Mouse (Mus musculus) MEL (cell line): ENCODE measurements around the gene Wnt10a. TPM values are rescaled to one million over a fixed set of nuclear protein-coding genes. Genes with fewer than 3 reads are reported as not detected.
A peak's percentile ranks its signal among the peaks of the same experiment; 100 is the strongest.

Experiments used
- DNase-seq: peaks from one replicate; pipeline ENCODE4 v3.0.0; 2011; ENCODE audit warnings: low read depth, low spot score
- H3K27ac ChIP-seq: 2 replicates; pipeline ENCODE4 v1.5.1; 2012; ENCODE audit warnings: low read depth, mild to moderate bottlenecking, control low read depth, low read length, moderate library complexity; ENCODE audit not compliant: control insufficient read depth
- H3K27me3 ChIP-seq, 2 experiments: fragments of 150-350 bp in 1 of 2; sonication (generic) in 1 of 2; 2 replicates each; pipeline ENCODE4 v1.6.1; 2012; ENCODE audit warnings: low read length in 2 of 2, mild to moderate bottlenecking in 2 of 2, improper control_type of control experiment in 1 of 2, moderate library complexity in 1 of 2; ENCODE audit not compliant: insufficient read depth in 2 of 2, control insufficient read depth in 1 of 2
- H3K36me3 ChIP-seq, 2 experiments: 2 replicates each; pipeline ENCODE4 v1.6.1; 2012 to 2014; ENCODE audit warnings: low read length in 2 of 2, improper control_type of control experiment in 1 of 2, inconsistent platforms in 1 of 2, mild to moderate bottlenecking in 1 of 2; ENCODE audit not compliant: insufficient read depth in 2 of 2, control insufficient read depth in 1 of 2
- H3K4me1 ChIP-seq, 2 experiments: fragments of 150-350 bp in 1 of 2; sonication (generic) in 1 of 2; 2 replicates each; pipeline ENCODE4 v1.6.1; 2012; ENCODE audit warnings: low read length in 2 of 2, improper control_type of control experiment in 1 of 2, mild to moderate bottlenecking in 1 of 2; ENCODE audit not compliant: insufficient read depth in 2 of 2, control insufficient read depth in 1 of 2
- H3K4me3 ChIP-seq, 2 experiments: fragments of 150-350 bp in 1 of 2; sonication (generic) in 1 of 2; 2 replicates each; pipeline ENCODE4 v1.5.1; 2012; ENCODE audit warnings: low read depth in 2 of 2, low read length in 2 of 2, mild to moderate bottlenecking in 2 of 2, moderate library complexity in 2 of 2, control low read depth in 1 of 2, improper control_type of control experiment in 1 of 2; ENCODE audit not compliant: control insufficient read depth in 1 of 2, insufficient read depth in 1 of 2
- H3K79me2 ChIP-seq: 2 replicates; pipeline ENCODE4 v1.6.1; 2012; ENCODE audit warnings: mild to moderate bottlenecking, low read length, moderate library complexity; ENCODE audit not compliant: control insufficient read depth, poor library complexity, insufficient read depth
- H3K9ac ChIP-seq: 2 replicates; pipeline ENCODE4 v1.6.1; 2012; ENCODE audit warnings: low read depth, mild to moderate bottlenecking, control low read depth, low read length, moderate library complexity; ENCODE audit not compliant: control insufficient read depth, poor library complexity, severe bottlenecking
- H3K9me3 ChIP-seq: fragments of 150-350 bp; sonication (generic); replicated peaks from 2 replicates; pipeline ENCODE4 v1.6.1; 2012; ENCODE audit warnings: mild to moderate bottlenecking, low read length, improper control_type of control experiment, moderate library complexity; ENCODE audit not compliant: insufficient read depth
- CTCF ChIP-seq, 3 experiments: IDR thresholded peaks in 2 of 3; conservative IDR thresholded peaks in 1 of 3; 2 replicates each; pipeline ENCODE4 v1.5.1; 2011 to 2012; ENCODE audit warnings: low read length in 3 of 3, low read depth in 2 of 3, mild to moderate bottlenecking in 2 of 3, improper control_type of control experiment in 1 of 3, inconsistent platforms in 1 of 3, mixed read lengths in 1 of 3, moderate library complexity in 1 of 3; ENCODE audit not compliant: control insufficient read depth in 1 of 3, insufficient read depth in 1 of 3, poor library complexity in 1 of 3, severe bottlenecking in 1 of 3
- ETS1 ChIP-seq: IDR thresholded peaks from 2 replicates; pipeline ENCODE4 v1.6.1; 2012; ENCODE audit warnings: low read depth, mild to moderate bottlenecking, inconsistent platforms, low read length, improper control_type of control experiment, moderate library complexity
- GATA1 ChIP-seq: IDR thresholded peaks from 2 replicates; pipeline ENCODE4 v1.6.1; 2011; ENCODE audit warnings: low read depth, low read length, improper control_type of control experiment
- HCFC1 ChIP-seq: IDR thresholded peaks from 2 replicates; pipeline ENCODE4 v1.6.1; 2012; ENCODE audit warnings: low read depth, mild to moderate bottlenecking, inconsistent platforms, low read length, improper control_type of control experiment, moderate library complexity
- MAFK ChIP-seq: IDR thresholded peaks from 2 replicates; pipeline ENCODE4 v1.6.1; 2011; ENCODE audit warnings: low read depth, mild to moderate bottlenecking, low read length, improper control_type of control experiment, borderline replicate concordance
- MAX ChIP-seq: IDR thresholded peaks from 2 replicates; pipeline ENCODE4 v1.6.1; 2011; ENCODE audit warnings: low read length, improper control_type of control experiment
- MAZ ChIP-seq: IDR thresholded peaks from 2 replicates; pipeline ENCODE4 v1.6.1; 2012; ENCODE audit warnings: low read depth, mild to moderate bottlenecking, inconsistent platforms, low read length, improper control_type of control experiment
- MYB ChIP-seq: IDR thresholded peaks from 2 replicates; pipeline ENCODE4 v1.6.1; 2011; ENCODE audit warnings: mild to moderate bottlenecking, low read depth, low read length, improper control_type of control experiment
- MYC ChIP-seq: IDR thresholded peaks from 2 replicates; pipeline ENCODE4 v1.6.1; 2011; ENCODE audit warnings: low read depth, mild to moderate bottlenecking, low read length, improper control_type of control experiment, moderate library complexity
- NELFE ChIP-seq: IDR thresholded peaks from 2 replicates; pipeline ENCODE4 v1.6.1; 2011; ENCODE audit warnings: low read depth, low read length, improper control_type of control experiment
- RAD21 ChIP-seq: IDR thresholded peaks from 2 replicates; pipeline ENCODE4 v1.6.1; 2011; ENCODE audit warnings: mild to moderate bottlenecking, low read depth, low read length, improper control_type of control experiment
- RCOR1 ChIP-seq: IDR thresholded peaks from 2 replicates; pipeline ENCODE4 v1.6.1; 2012; ENCODE audit warnings: low read depth, mild to moderate bottlenecking, inconsistent platforms, low read length, improper control_type of control experiment
- SIN3A ChIP-seq: IDR thresholded peaks from 2 replicates; pipeline ENCODE4 v1.6.1; 2012; ENCODE audit warnings: low read length, improper control_type of control experiment, inconsistent platforms
- SMC3 ChIP-seq: IDR thresholded peaks from 2 replicates; pipeline ENCODE4 v1.6.1; 2011; ENCODE audit warnings: low read depth, low read length, improper control_type of control experiment
- TAL1 ChIP-seq: IDR thresholded peaks from 2 replicates; pipeline ENCODE4 v1.6.1; 2012; ENCODE audit warnings: mild to moderate bottlenecking, inconsistent platforms, low read length, moderate library complexity, mixed read lengths
- USF1 ChIP-seq: IDR thresholded peaks from 2 replicates; pipeline ENCODE4 v1.6.1; 2014; ENCODE audit warnings: low read depth, mild to moderate bottlenecking, inconsistent platforms, low read length, improper control_type of control experiment, moderate library complexity
- ZC3H11A ChIP-seq: IDR thresholded peaks from 2 replicates; pipeline ENCODE4 v1.6.1; 2012; ENCODE audit warnings: low read depth, mild to moderate bottlenecking, inconsistent platforms, low read length, improper control_type of control experiment
- ZNF384 ChIP-seq: IDR thresholded peaks from 2 replicates; pipeline ENCODE4 v1.6.1; 2012; ENCODE audit warnings: low read depth, mild to moderate bottlenecking, inconsistent platforms, low read length, improper control_type of control experiment
- polyA plus RNA-seq, 2 experiments: library from polyadenylated mRNA; stranded (reverse) in 1 of 2; unstranded in 1 of 2; fragments of >175 nt in 1 of 2; fragments of >200 nt in 1 of 2; gene quantifications; 2 replicates each; pipeline versions ENCODE4 v1.2.1 to v1.2.4; 2012; ENCODE audit warnings: low replicate concordance in 2 of 2, low read depth in 1 of 2; ENCODE audit not compliant: insufficient read length in 2 of 2, insufficient read depth in 1 of 2, missing spikeins in 1 of 2
- total RNA-seq: library from RNA; depleted of rRNA; stranded (reverse); fragments of 300-350 nt; gene quantifications from 2 replicates; pipeline ENCODE4 v1.2.3, GENCODE M21; 2012

The Wnt10a gene
- total and polyA plus RNA-seq, 3 experiments = not detected

- Histone ChIP-seq H3K27me3 (peaks cover 2 to 7% of the 10 kb centered on the region in 2 experiments), H3K36me3 (no peaks in the 10 kb centered on the region), H3K27ac (no peak overlapping the region), H3K4me3 (no peak overlapping the region), H3K4me1 (0 out of 4 replicates have a peak, but pooled peaks cover 0 to 3% of the 10 kb centered on the region in 2 experiments), H3K9ac (no peak overlapping the region)
- TF ChIP-seq GATA1 (no peak), MAFK (no peak), MAX (no peak), NELFE (no peak), USF1 (no peak), HCFC1 (no peak), TAL1 (no peak), RCOR1 (no peak), MYB (no peak), SIN3A (no peak)
- TF ChIP-seq, all 39 proteins: peak for 0
- Histone ChIP-seq H3K79me2 (no peaks in the 10 kb centered on the region), H3K9me3 (no peaks in the 10 kb centered on the region)
- no peak for DNase-seq
Observed at GRCm38 (mm10) chr1:74807551-74808071, 16.3 kb downstream of the Wnt10a start.

GRCm38 (mm10) chr1:74808078-74808477 lies 16.8 kb downstream of the Wnt10a start:
- H3K4me1 ChIP-seq = 0 out of 4 replicates have a peak, but pooled peaks cover 0 to 3% of the 10 kb centered on the region in 2 experiments
- TF ChIP-seq ETS1 = no peak
- peak; percentile 61 for TF ChIP-seq MAX
- TF ChIP-seq NELFE = no peak
- TF ChIP-seq MAZ = no peak
- TF ChIP-seq TAL1 = no peak
- TF ChIP-seq SIN3A = no peak
- peak; percentile 83 to 85 (median 85) for TF ChIP-seq CTCF (IDR thresholded peaks at IDR 0.05 in 2 of 3, conservative IDR thresholded peaks at IDR 0.05 in 1 of 3; ENCODE audit: control insufficient read depth in 1 of 3, insufficient read depth in 1 of 3, low read depth in 2 of 3, low read length in 3 of 3, poor library complexity in 1 of 3, severe bottlenecking in 1 of 3)
- TF ChIP-seq ZNF384 = 0 out of 2 replicates have a peak, but pooled peaks have one; percentile 17
- TF ChIP-seq RCOR1 = no peak
- no peak for TF ChIP-seq MYC
- TF ChIP-seq ZC3H11A = peak; percentile 21; the same call in 1 of the 2 replicates
- TF ChIP-seq SMC3 = peak; percentile 59
- peak; percentile 63 for TF ChIP-seq RAD21
- TF ChIP-seq, all 39 proteins: peak for 6
- H3K27me3 ChIP-seq = peaks cover 2 to 5% of the 10 kb centered on the region in 2 experiments

More at GRCm38 (mm10) chr1:74808078-74808477, 16.8 kb downstream of the Wnt10a start:
- no peaks in the 10 kb centered on the region for H3K36me3 ChIP-seq
- DNase-seq = peak; percentile 78
- H3K9ac ChIP-seq = no peak overlapping the region
- H3K79me2 ChIP-seq = no peaks in the 10 kb centered on the region
- no peak overlapping the region for H3K4me3 ChIP-seq
- no peaks in the 10 kb centered on the region for H3K9me3 ChIP-seq
- no peak overlapping the region for H3K27ac ChIP-seq
